Mouse (Mus musculus) liver, postnatal 0 days (tissue): ENCODE data around the gene D11Wsu47e. TPM values are rescaled to one million over a fixed set of nuclear protein-coding genes. Genes with fewer than 3 reads are reported as not detected.

Experiments used
- ATAC-seq: fragments of 200-750 bp; cut with Nextera tagmentation; 2 replicates; pipeline ENCODE4 v1.8.0; 2017; ENCODE audit warnings: mild to moderate bottlenecking, moderate library complexity
- DNase-seq: peaks from one replicate; pipeline ENCODE4 v3.0.0-alpha.2; 2016
- H3K27ac ChIP-seq: fragments of 300-500 bp; sonication (generic); 2 replicates; pipeline ENCODE4 v1.5.1; 2014; ENCODE audit warnings: antibody characterized with exemption, moderate library complexity, mild to moderate bottlenecking, low read depth
- H3K27me3 ChIP-seq: fragments of 300-500 bp; sonication (generic); 2 replicates; pipeline ENCODE4 v1.6.1; 2014; ENCODE audit warnings: low read length, control low read depth, mixed read lengths; ENCODE audit not compliant: insufficient read depth
- H3K36me3 ChIP-seq: fragments of 300-500 bp; sonication (generic); replicated peaks from 2 replicates; pipeline ENCODE4 v1.6.1; 2014; ENCODE audit warnings: mild to moderate bottlenecking, control low read depth, low read length, moderate library complexity, mixed read lengths; ENCODE audit not compliant: insufficient read depth
- H3K4me1 ChIP-seq: fragments of 300-500 bp; sonication (generic); 2 replicates; pipeline ENCODE4 v1.6.1; 2014; ENCODE audit warnings: antibody characterized with exemption, mild to moderate bottlenecking, control low read depth; ENCODE audit not compliant: insufficient read depth
- H3K4me2 ChIP-seq: fragments of 300-500 bp; sonication (generic); 2 replicates; pipeline ENCODE4 v1.6.1; 2014; ENCODE audit warnings: low read depth, mild to moderate bottlenecking, low read length, moderate library complexity, mixed read lengths
- H3K4me3 ChIP-seq: fragments of 300-500 bp; sonication (generic); 2 replicates; pipeline ENCODE4 v1.5.1; 2014; ENCODE audit warnings: low read depth, low read length
- H3K9ac ChIP-seq: fragments of 300-500 bp; sonication (generic); replicated peaks from 2 replicates; pipeline ENCODE4 v1.6.1; 2014; ENCODE audit warnings: mild to moderate bottlenecking, moderate library complexity
- H3K9me3 ChIP-seq: fragments of 300-500 bp; sonication (generic); 2 replicates; pipeline ENCODE4 v1.6.1; 2016; ENCODE audit warnings: mild to moderate bottlenecking, control low read depth, low read length, mixed read lengths
- CTCF ChIP-seq: sonication (generic); IDR thresholded peaks from 2 replicates; pipeline ENCODE4 v1.5.1; 2016; ENCODE audit warnings: antibody characterized with exemption, low read depth
- EP300 ChIP-seq: IDR thresholded peaks from 2 replicates; pipeline ENCODE4 v1.6.1; 2016; ENCODE audit warnings: antibody characterized with exemption, low read depth, mild to moderate bottlenecking
- WGBS: fragments of 180-500 bp; shearing (Covaris S2); extraction: QIAGEN DNeasy Blood & Tissue Kit; methylation state at CpG from one replicate; pipeline ENCODE4 v1.1.7; 2014; ENCODE audit not compliant: insufficient replicate concordance; 5-methylcytosine and 5-hydroxymethylcytosine counted together
- polyA plus RNA-seq: library from polyadenylated mRNA; unstranded; fragments of >200 nt; fragmentation: Nextera tagmentation; extraction: Ambion mirVana; gene quantifications from 2 replicates; pipeline ENCODE4 v1.2.1, GENCODE M21; 2015

The D11Wsu47e gene
- polyA plus RNA-seq, 1 experiment from 2014 or later: 4.6 TPM

- Histone ChIP-seq H3K4me2 (no peak overlapping the region), H3K4me3 (no peak overlapping the region), H3K9me3 (no peaks in the 10 kb centered on the region), H3K36me3 (peaks cover 80% of the 10 kb centered on the region), H3K9ac (no peak overlapping the region), H3K4me1 (no peaks in the 10 kb centered on the region), H3K27me3 (no peaks in the 10 kb centered on the region), H3K27ac (no peak overlapping the region)
- ATAC-seq (no peak), DNase-seq (no peak)
- 81% methylated on average over 11 of the region's 11 CpGs for WGBS
- TF ChIP-seq EP300: no peak
- TF ChIP-seq CTCF: no peak
Observed at GRCm38 (mm10) chr11:113660940-113661339, 23.3 kb upstream of the D11Wsu47e start.

- DNase-seq (no peak), ATAC-seq (no peak)
- H3K27ac ChIP-seq: no peak overlapping the region
- WGBS: 88% methylated on average over 18 of the region's 18 CpGs
- H3K9me3 ChIP-seq: no peaks in the 10 kb centered on the region
- H3K4me1 ChIP-seq: peaks cover 4% of the 10 kb centered on the region
- no peak overlapping the region for H3K9ac ChIP-seq
- H3K36me3 ChIP-seq: peaks cover 70% of the 10 kb centered on the region
- TF ChIP-seq EP300 (no peak), CTCF (no peak)
- H3K4me3 ChIP-seq: no peak overlapping the region
- H3K4me2 ChIP-seq: no peak overlapping the region
- no peaks in the 10 kb centered on the region for H3K27me3 ChIP-seq
Observed at GRCm38 (mm10) chr11:113661835-113662351, 22.3 kb upstream of the D11Wsu47e start.

GRCm38 (mm10) chr11:113664279-113664678 is 19.9 kb upstream of the D11Wsu47e start:
- 85% methylated on average over 2 of the region's 2 CpGs for WGBS
- H3K4me1 ChIP-seq: peaks cover 20% of the 10 kb centered on the region
- TF ChIP-seq EP300 (no peak), CTCF (no peak)
- no peak for ATAC-seq
- no peak for DNase-seq
- H3K36me3 ChIP-seq: peaks cover 54% of the 10 kb centered on the region
- H3K4me2 ChIP-seq: no peak overlapping the region
- no peak overlapping the region for H3K4me3 ChIP-seq
- no peaks in the 10 kb centered on the region for H3K9me3 ChIP-seq
- no peaks in the 10 kb centered on the region for H3K27me3 ChIP-seq
- H3K27ac ChIP-seq: no peak overlapping the region
- no peak overlapping the region for H3K9ac ChIP-seq

DNA sequence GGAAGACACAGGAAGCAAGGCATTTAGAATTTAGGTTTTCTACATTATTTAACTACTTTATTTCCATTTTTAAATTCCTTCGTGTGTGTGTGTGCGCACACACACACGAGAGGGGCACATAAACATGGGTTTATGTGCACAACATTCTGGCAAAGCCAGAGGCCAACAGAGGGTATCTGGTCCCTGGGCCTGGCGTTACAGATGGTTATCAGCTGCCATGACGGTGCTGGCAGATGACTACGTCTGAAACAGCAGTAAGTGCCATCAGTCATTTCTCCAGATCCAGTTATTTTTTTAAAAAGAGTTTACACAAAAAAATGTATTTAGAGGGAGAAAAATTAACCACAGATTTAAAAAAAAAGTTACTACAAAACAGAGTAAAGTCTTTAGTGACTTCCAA is 18.0 kb upstream of the D11Wsu47e start:
- peaks cover 45% of the 10 kb centered on the region for H3K36me3 ChIP-seq
- H3K27ac ChIP-seq: no peak overlapping the region
- H3K4me3 ChIP-seq: no peak overlapping the region
- H3K4me2 ChIP-seq: peak overlapping the region; percentile 5; the same call in 1 of the 2 replicates
- DNase-seq: no peak
- H3K27me3 ChIP-seq: no peaks in the 10 kb centered on the region
- no peak for TF ChIP-seq CTCF
- peak; percentile 29; the same call in 1 of the 2 replicates for TF ChIP-seq EP300
- no peaks in the 10 kb centered on the region for H3K9me3 ChIP-seq
- no peak overlapping the region for H3K9ac ChIP-seq
- H3K4me1 ChIP-seq: peaks cover 28% of the 10 kb centered on the region
- peak; percentile 43 for ATAC-seq
- 50% methylated on average over 6 of the region's 6 CpGs for WGBS

GRCm38 (mm10) chr11:113666648-113667047 is 17.6 kb upstream of the D11Wsu47e start:
- Histone ChIP-seq H3K27ac (peak overlapping the region; percentile 36; the same call in 1 of the 2 replicates), H3K27me3 (no peaks in the 10 kb centered on the region), H3K9ac (no peak overlapping the region), H3K4me1 (peaks cover 28% of the 10 kb centered on the region), H3K4me3 (no peak overlapping the region), H3K36me3 (peaks cover 45% of the 10 kb centered on the region), H3K9me3 (no peaks in the 10 kb centered on the region), H3K4me2 (peak overlapping the region; percentile 5; the same call in 1 of the 2 replicates)
- ATAC-seq (peak; percentile 35; the same call in 1 of the 2 replicates), DNase-seq (peak; percentile 38)
- TF ChIP-seq CTCF: no peak
- no peak for TF ChIP-seq EP300
- WGBS: 41% methylated on average over 10 of the region's 10 CpGs

- H3K4me3 ChIP-seq: no peak overlapping the region
- no peak for TF ChIP-seq CTCF
- TF ChIP-seq EP300: no peak
- peaks cover 28% of the 10 kb centered on the region for H3K4me1 ChIP-seq
- no peak overlapping the region for H3K9ac ChIP-seq
- DNase-seq (no peak), ATAC-seq (peak; percentile 47; the same call in 1 of the 2 replicates)
- no peaks in the 10 kb centered on the region for H3K27me3 ChIP-seq
- peaks cover 41% of the 10 kb centered on the region for H3K36me3 ChIP-seq
- 0 out of 2 replicates have a peak overlapping the region, but pooled peaks have one; percentile 5 for H3K4me2 ChIP-seq
- 64% methylated on average over 2 of the region's 2 CpGs for WGBS
- H3K27ac ChIP-seq: peak overlapping the region; percentile 36
- no peaks in the 10 kb centered on the region for H3K9me3 ChIP-seq
Observed at GRCm38 (mm10) chr11:113667122-113667521, 17.1 kb upstream of the D11Wsu47e start.

DNA sequence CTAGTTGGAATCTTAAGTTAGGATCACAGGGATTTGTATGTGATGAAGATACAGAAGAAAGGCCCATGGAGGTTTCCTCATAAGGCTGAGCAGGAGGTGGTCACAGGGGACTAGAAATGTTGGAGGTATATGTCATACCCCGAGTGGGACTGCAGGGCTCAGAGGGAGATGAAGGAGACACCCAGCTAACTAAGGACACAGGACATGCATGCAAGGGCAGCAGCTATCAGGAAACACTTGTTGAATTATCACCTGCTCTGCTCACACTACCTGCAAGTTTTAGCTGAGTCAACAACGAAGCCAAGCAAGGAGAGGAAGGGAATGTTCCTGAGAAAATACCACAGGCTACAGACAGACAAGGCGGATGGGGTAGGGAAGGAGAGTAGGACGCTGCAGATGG is 16.5 kb upstream of the D11Wsu47e start:
- ATAC-seq (no peak), DNase-seq (no peak)
- 59% methylated on average over 4 of the region's 4 CpGs for WGBS
- no peak overlapping the region for H3K4me3 ChIP-seq
- no peaks in the 10 kb centered on the region for H3K9me3 ChIP-seq
- no peak overlapping the region for H3K9ac ChIP-seq
- no peak for TF ChIP-seq EP300
- TF ChIP-seq CTCF: no peak
- no peaks in the 10 kb centered on the region for H3K27me3 ChIP-seq
- peak overlapping the region; percentile 36; the same call in 1 of the 2 replicates for H3K27ac ChIP-seq
- peaks cover 28% of the 10 kb centered on the region for H3K4me1 ChIP-seq
- peaks cover 40% of the 10 kb centered on the region for H3K36me3 ChIP-seq
- no peak overlapping the region for H3K4me2 ChIP-seq
